Mouse (Mus musculus) liver, embryonic 14.5 days (tissue): Measurements from ENCODE around the gene Actn1.

Experiments
- CTCF ChIP-seq: IDR thresholded peaks from 2 replicates; pipeline ENCODE4 v1.5.1; 2016; ENCODE audit warnings: antibody characterized with exemption, low read depth, control low read depth
- EP300 ChIP-seq: IDR thresholded peaks from 2 replicates; pipeline ENCODE4 v1.6.1; 2016; ENCODE audit warnings: antibody characterized with exemption, low read depth

DNA sequence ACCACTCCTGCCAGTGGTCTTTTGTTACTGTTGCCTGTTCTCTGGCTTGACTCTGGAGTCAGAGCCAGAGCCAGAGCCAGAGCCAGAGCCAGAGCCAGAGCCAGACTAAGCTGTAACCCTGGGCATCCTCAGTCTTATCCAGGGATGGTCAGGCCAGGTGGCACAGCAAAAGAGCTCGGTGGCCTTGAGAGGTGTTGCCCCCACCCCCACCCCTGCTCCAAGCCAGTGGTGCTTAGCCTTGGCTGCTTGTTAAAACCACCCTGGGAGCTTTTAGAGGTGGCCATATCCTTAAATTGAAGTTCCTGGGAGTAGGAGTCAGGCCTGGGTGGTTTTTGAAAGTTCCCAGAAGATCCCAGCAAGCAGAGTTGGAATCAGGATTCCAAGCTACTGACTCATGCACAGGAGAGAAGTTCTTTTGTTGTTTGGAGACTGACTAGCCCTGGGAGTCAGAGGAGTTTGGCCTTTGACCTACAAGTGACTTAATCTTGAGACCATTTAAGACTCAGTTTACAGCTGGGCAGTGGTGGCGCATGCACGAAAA, 31.8 kb upstream of the Actn1 start:
- no peak for TF ChIP-seq CTCF
- no peak for TF ChIP-seq EP300
